Mouse (Mus musculus) lung, postnatal 4 days (tissue): ENCODE results near the gene Msh4.
A peak's percentile ranks its signal among the peaks of the same experiment; 100 is the strongest.
"Not testable (repeated sequence)": the region's sequence is repeated elsewhere in the genome, so short reads cannot be mapped to it uniquely, and the experiment has no call there.

Experiments used
- DNase-seq, 2 experiments: peaks; one replicate each; pipeline ENCODE4 v3.0.0; 2021

Gene Msh4

DNA sequence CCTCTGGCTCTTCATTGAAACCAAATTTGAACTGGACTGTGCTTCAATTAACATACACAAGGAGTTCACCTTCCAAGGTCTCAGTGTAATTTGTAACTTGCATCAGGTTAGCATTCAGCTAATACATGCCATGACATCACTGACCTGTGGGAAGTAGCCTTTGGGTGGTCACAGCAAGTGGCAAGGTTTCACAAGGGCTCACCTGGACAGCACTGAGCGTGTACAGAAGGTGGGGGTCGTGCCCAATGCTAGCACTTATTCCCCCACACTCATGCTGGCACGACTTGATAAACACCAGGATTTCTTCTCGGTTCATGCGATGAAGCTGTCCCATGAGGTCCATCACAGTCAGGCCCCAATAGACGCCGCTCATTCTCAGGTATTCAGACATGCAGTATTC lies 4.6 kb upstream of the Msh4 start:
- DNase-seq = no peak

DNA sequence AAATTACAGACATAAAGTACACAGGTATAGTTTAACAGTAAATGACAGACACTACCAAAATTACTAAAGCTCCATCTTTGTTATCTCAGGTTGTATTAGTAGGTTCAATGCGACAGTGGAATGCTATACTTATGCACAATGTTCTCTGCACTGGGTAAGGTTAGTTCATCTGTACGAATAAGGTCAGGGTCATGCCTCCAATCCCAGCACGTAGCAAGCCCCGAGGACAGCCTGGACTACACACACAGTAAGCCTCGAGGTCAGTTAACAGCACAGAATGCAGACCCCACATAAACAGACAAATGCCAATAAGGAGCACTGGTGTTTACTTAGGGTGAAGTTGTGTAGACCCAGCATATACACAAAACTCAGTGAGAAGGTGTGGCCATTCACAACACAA lies 3.0 kb upstream of the Msh4 start:
- DNase-seq = no peak

DNA sequence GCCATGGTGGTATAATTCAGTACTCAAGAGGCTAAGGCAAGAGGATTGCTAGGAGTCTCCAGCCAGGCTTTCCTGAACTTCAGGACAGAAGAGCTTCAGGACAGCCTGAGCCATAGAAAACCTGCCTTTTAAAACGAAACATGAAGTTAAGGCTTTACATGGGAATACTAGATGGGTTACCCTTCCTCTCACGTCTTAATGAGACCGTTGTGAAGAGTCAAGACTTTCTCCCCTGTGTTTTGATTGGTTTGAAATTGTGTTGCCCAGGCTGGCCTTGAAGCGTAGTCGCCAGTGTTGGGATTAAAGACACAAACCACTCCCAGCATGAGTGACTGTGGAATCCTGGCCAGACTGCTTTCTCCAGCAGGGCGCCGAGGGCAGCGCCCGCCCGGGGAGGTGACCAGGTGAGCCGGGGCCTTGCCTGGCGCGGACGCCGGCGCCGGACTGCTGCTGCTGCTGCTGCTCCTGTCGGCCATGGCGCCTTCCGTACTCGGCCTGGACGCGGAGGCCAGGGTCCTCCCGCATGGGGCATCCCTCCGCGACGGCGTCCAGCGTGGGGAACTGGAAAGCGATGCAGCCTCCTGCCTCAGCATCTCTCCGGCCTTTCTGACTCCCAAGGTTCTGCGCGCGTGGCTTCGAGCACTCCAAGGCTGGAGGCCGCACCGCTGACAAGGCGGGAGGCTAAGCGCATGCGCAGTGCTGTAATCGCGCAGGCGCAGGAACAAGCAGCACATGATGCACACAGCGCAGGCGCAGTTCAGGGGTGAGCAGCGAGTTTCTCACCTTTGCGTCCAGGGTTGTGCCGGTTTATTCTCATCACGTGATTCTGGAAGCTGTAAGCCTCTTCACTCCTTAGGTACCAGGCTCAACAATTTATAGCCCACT lies 445 bp downstream of the Msh4 start:
- no peak for DNase-seq

DNA sequence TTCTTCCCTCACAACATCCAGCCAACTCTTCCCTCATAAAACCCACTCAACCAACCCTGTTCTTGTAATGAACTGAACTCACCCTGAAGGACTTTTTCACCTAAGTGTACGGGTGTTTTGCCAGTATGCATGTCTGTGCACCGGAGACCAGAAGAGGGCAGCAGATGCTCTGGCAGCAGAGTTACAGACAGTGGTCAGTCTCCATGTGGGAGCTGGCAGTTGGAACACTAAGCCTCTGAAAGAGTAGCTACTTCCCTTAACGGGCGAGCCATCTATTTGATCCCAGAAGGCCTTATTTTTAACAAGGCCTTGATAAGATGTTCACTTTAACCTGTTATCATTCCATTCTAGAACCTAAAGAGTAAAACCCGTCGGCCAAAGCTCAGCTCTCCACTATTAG lies 1.4 kb downstream of the Msh4 start:
- DNase-seq = peak; percentile 33 to 62

GRCm38 (mm10) chr3:153902595-153902994 lies 3.3 kb downstream of the Msh4 start:
- no peak for DNase-seq

DNA sequence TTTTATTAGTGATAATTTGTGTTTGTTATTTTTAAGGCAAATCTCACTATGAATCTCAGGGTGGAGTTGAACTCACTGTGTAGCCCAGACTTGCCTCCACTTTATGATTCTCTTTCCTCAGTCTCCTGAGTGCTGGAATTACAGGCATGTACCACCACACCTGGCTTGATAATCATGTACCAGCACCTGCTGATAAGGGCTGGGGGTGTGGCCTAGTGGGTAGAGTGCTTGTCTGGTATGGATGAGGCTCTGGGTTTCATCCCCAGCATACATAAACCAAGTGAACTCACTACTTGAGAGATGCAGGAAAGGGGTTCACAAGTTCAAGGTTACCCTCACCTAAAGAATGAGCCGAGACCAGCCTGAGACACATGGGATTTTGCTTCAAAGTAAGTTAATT lies 4.0 kb downstream of the Msh4 start:
- DNase-seq = no peak

- DNase-seq = no peak
Measured at GRCm38 (mm10) chr3:153897216-153897615, 8.7 kb downstream of the Msh4 start.

DNA sequence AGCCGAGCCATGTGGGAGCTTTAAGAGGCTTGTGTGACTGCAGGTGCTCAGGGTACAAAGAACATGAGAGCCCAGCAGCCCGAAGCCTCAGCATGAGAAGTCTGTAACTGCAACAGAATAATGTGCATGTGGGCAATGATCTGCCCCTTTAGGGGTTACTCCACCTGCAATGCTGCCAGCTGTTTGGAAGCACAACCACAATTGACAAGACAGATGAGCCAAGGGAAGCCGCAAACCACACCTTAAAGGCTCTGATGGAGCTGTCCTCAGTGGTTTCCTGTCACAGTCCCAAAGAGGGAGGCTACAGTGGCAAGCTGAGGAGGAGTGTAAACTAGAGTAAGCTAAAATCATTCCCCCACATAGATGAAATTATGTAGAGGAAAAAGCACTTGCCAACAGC lies 10.5 kb downstream of the Msh4 start:
- DNase-seq = no peak

DNA sequence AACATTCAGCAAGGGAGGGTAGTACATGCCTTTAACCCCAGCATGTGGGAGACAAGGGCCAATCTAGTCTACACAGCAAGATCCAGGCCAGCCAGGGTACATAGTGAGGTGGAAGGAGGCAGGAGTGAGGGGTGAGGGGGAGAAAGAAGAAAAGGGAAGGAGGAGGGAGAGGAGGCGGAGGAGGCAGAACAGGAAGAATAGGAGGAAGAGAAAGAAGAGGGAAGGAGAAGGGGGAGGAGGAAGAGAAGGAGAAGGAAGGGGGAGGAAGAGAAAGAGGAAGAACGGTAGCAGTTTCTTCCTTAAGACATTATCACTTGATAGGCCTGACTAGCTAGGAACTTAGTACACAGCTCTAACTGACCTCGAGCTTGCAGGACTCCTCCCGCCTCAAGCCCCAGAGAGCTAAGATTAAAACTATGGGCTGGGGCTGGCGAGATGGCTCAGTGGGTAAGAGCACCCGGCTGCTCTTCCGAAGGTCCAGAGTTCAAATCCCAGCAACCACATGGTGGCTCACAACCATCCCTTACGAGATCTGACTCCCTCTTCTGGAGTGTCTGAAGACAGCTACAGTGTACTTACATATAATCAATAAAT lies 16.7 kb downstream of the Msh4 start:
- DNase-seq = no peak

- no peak for DNase-seq
Measured at GRCm38 (mm10) chr3:153888141-153888540, 17.8 kb downstream of the Msh4 start.

- no peak for DNase-seq
Measured at GRCm38 (mm10) chr3:153886296-153886695, 19.6 kb downstream of the Msh4 start.

DNA sequence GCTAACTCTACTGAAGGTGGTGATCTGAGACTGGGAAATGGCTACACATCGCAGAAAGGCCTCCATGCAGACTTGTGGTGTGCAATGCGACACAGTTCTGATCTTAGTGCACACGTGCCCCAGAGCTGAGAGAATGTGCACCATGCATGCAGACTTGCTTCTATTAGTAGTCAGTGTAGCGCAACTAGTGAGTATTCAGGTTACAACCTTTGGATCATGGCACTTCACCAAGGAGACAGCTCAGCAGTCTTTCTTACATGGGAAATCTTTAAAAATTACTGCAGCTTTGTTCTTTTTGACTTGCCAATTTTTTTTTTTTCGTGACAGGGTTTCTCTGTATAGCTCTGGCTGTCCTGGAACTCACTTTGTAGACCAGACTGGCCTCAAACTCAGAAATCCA lies 34.5 kb downstream of the Msh4 start:
- DNase-seq = no peak

- DNase-seq = no peak
Measured at GRCm38 (mm10) chr3:153867149-153868136, 38.5 kb downstream of the Msh4 start.

DNA sequence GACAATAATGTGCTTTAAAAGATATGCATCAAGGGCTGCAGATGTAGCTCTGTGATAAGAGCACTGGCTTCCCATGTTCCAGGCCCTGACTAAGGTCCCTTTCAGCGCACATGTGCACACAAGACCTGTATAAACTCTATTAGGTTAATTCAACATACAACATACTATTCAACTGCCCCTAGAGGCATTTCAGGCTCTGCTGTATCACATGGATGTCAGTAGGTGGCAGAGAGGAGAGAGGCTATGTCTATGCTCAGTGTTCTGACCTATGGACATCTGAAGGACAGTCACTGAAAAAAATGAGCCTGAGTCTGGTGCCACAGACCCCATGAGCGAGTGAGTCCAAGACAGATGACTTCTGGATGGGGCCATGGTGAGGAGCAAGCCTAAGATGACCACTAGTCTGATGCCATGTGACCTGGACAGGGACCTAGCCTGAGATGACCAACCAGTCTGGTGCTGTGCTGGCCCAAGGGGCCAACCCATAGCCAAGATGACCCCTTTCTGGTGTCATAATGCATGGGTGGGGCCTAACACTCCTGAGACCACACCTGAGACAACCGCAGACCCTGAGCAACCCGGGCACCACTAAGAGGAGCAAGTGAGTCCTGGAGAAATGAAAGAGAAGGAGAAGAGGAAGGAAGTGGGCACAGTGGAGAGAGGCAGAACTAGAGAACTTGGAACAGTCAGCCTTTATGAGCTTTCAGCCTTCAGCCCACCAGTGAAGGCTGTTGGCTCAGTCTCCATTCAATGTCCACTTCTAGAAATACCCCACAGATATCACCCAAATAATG lies 41.1 kb downstream of the Msh4 start:
- no peak for DNase-seq

- DNase-seq = no peak
Measured at GRCm38 (mm10) chr3:153863816-153864215, 42.1 kb downstream of the Msh4 start.

DNA sequence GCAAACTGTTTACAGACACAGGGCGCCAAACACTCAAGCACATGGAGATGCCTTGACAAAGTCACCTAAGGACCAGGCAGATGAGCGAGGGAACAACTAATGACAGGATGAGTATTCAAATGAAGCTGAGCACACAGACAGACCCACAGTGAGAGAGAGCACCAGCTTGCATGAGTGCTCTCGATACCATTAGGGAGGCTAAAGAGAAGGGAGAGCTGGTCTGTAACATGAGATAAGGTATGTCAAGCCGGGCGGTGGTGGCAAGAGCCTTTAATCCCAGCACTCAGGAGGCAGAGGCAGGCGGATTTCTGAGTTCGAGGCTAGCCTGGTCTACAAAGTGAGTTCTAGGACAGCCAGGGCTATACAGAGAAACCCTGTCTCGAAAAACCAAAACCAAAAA lies 45.5 kb downstream of the Msh4 start:
- not testable (repeated sequence) for DNase-seq

DNA sequence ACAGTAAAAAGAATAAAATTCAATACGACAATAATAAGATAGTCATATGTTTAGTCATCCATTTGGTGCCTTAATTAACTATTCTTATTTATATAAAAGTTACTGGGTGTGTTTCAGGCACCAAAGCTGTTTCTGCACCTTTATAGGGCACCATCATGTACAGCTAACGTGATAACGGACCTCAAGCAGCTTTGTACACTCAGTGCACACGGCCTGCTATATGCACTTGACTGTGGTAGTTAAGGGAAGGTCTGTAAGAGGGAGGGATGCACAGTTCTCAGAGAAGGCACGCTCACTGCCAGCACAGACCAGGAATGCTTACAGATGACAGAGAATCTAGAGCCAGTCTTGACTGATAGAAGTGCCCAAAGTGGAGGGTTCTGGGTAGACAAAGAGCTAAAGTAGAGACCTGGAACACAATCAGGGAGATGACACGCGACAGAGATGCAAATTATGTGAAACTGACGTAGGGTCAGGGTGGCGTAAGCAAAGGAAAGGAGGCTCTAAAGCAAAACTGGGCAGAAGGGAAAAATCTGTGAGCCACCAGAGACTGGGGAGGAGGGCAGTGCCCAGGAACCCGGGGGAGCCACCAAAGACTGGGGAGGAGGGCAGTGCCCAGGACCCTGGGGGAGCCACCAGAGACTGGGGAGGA lies 47.5 kb downstream of the Msh4 start:
- no peak for DNase-seq

GRCm38 (mm10) chr3:153852266-153852665 lies 53.7 kb downstream of the Msh4 start:
- no peak for DNase-seq

DNA sequence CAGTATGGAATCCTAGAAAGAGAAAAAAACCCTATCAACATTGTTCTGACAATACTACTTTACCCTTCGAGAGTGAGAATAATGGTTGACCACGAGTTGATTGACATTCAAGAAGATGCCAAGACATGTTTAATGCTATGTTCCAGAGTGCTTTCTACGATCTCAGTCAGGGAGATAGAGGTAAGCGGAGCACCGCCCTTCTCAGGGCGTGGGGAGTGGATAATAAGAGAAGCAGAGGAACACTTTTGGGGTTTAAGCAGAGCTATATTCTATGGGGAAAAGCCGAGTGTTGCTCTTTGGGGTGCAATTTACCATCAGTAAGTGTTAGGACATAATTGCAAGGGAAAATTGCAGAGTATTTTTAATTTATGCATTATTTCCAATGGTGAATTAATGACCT lies 55.2 kb downstream of the Msh4 start:
- DNase-seq = no peak

- DNase-seq = peak; percentile 37 to 58
Measured at GRCm38 (mm10) chr3:153849368-153850015, 56.4 kb downstream of the Msh4 start.

DNA sequence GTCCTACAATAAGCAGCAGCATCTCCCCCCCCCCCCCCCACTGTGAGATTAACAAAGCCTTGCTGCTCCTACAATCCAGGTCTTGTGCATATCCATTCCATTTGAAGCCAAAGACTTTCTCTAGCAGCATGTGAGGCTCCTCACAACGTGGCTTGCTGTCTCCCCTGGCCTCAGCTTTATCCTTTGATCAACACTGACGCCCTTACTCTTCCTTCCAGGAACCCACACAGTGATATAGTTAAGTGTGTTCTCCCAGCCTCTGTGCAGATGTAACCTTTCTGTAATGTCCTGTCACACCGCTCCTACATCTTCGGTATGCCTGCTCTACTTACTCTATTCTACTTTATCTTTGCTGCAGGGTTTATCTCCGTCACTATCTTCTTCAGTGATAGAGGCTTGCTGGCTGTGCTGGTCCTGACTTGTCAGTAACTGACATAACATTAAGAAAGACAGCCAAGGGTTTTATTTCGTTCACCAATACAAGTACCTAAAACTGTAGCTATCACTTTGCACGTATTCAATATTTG lies 58.7 kb downstream of the Msh4 start:
- no peak for DNase-seq
